Mouse (Mus musculus) C2C12 (cell line): Measurements from ENCODE around the gene Dnajb12. TPM values are rescaled to one million over a fixed set of nuclear protein-coding genes. Genes with fewer than 3 reads are reported as not detected.

Experiments
- H3K27me3 ChIP-seq: one replicate; pipeline ENCODE4 v1.6.1; 2011; ENCODE audit not compliant: control insufficient read depth, insufficient read depth, insufficient read length
- H3K36me3 ChIP-seq: one replicate; pipeline ENCODE4 v1.6.1; 2011; ENCODE audit not compliant: control insufficient read depth, insufficient read depth
- H3K4me3 ChIP-seq: one replicate; pipeline ENCODE4 v1.5.1; 2011; ENCODE audit warnings: mild to moderate bottlenecking, control low read depth; ENCODE audit not compliant: poor library complexity, insufficient read depth, severe bottlenecking
- H3K79me2 ChIP-seq: one replicate; pipeline ENCODE4 v1.6.1; 2011; ENCODE audit not compliant: control insufficient read depth, insufficient read depth
- H3K79me3 ChIP-seq: one replicate; pipeline ENCODE4 v1.6.1; 2011; ENCODE audit warnings: low read depth, control low read depth
- H3ac ChIP-seq: one replicate; pipeline ENCODE3; 2011; ENCODE audit warnings: low read depth; ENCODE audit not compliant: control insufficient read depth, insufficient read length
- CEBPB ChIP-seq: IDR thresholded peaks from one replicate; pipeline ENCODE4 v1.6.1; 2011; ENCODE audit warnings: low read depth, mild to moderate bottlenecking, control low read depth, moderate library complexity
- CTCF ChIP-seq: IDR thresholded peaks from one replicate; pipeline ENCODE4 v1.5.1; 2011; ENCODE audit not compliant: control insufficient read depth, insufficient read depth, insufficient read length
- FOSL1 ChIP-seq: IDR thresholded peaks from one replicate; pipeline ENCODE4 v1.8.0; 2011; ENCODE audit warnings: mild to moderate bottlenecking, low read length; ENCODE audit not compliant: poor library complexity, insufficient read depth, severe bottlenecking
- MAX ChIP-seq: IDR thresholded peaks from one replicate; pipeline ENCODE4 v1.6.1; 2011; ENCODE audit warnings: mild to moderate bottlenecking, control low read depth
- MYOD1 ChIP-seq: IDR thresholded peaks from one replicate; pipeline ENCODE4 v1.6.1; 2011; ENCODE audit warnings: low read depth; ENCODE audit not compliant: control insufficient read depth, insufficient read length
- MYOG ChIP-seq: IDR thresholded peaks from one replicate; pipeline ENCODE4 v1.6.1; 2011; ENCODE audit not compliant: control insufficient read depth, insufficient read length; ENCODE audit errors: extremely low read depth
- USF1 ChIP-seq: IDR thresholded peaks from one replicate; pipeline ENCODE4 v1.6.1; 2011; ENCODE audit warnings: low read depth, mild to moderate bottlenecking, control low read depth, moderate library complexity
- polyA plus RNA-seq: library from polyadenylated mRNA; unstranded; fragments of >200 nt; fragmentation: generic; extraction: Trizol; gene quantifications from one replicate; pipeline ENCODE4 v1.2.1, GENCODE M21; 2012; ENCODE audit warnings: missing spikeins

The Dnajb12 gene
- polyA plus RNA-seq, 1 experiment = 25.8 TPM

DNA sequence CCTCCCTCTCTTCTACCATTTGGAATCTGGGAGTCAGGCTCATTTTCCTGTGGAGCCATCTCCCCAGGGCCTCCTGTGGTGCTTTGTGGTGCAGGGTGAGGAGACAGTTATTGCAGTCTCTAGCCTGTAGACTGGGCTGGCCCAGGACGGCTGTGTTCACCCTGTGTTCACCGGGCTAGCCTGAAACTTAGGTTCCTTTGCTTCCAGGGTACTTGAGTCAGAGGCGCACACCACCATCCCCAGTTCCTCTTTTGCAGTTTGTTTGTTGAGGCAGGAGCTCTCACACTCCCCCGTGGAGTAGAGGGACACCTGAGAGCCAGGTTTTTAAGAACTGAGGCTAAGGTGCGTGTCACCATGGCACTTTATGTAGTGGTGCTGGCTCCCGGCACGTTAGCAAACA, 10.0 kb downstream of the Dnajb12 start:
- TF ChIP-seq MAX (no peak), CEBPB (no peak), FOSL1 (no peak), CTCF (no peak), USF1 (no peak), MYOG (no peak), MYOD1 (no peak)
- H3K4me3 ChIP-seq = no peak overlapping the region
- H3ac ChIP-seq = no peak overlapping the region
- peaks cover 56% of the 10 kb centered on the region for H3K36me3 ChIP-seq
- no peaks in the 10 kb centered on the region for H3K27me3 ChIP-seq
- peaks cover 41% of the 10 kb centered on the region for H3K79me3 ChIP-seq
- H3K79me2 ChIP-seq = peaks cover 64% of the 10 kb centered on the region

- no peak overlapping the region for H3ac ChIP-seq
- H3K4me3 ChIP-seq = no peak overlapping the region
- peaks cover 56% of the 10 kb centered on the region for H3K79me2 ChIP-seq
- H3K36me3 ChIP-seq = peaks cover 62% of the 10 kb centered on the region
- H3K79me3 ChIP-seq = peaks cover 33% of the 10 kb centered on the region
- H3K27me3 ChIP-seq = no peaks in the 10 kb centered on the region
- TF ChIP-seq MAX (no peak), MYOG (no peak), CTCF (no peak), CEBPB (no peak), USF1 (no peak), MYOD1 (no peak), FOSL1 (no peak)
These were observed 10.8 kb downstream of the Dnajb12 start for GRCm38 (mm10) chr10:59889953-59890751.

GRCm38 (mm10) chr10:59892977-59893376, 13.6 kb downstream of the Dnajb12 start:
- no peak overlapping the region for H3ac ChIP-seq
- H3K27me3 ChIP-seq = no peaks in the 10 kb centered on the region
- H3K36me3 ChIP-seq = peaks cover 74% of the 10 kb centered on the region
- H3K4me3 ChIP-seq = no peak overlapping the region
- H3K79me3 ChIP-seq = peaks cover 8% of the 10 kb centered on the region
- H3K79me2 ChIP-seq = peaks cover 28% of the 10 kb centered on the region
- no peak for TF ChIP-seq MAX
- no peak for TF ChIP-seq USF1
- TF ChIP-seq CTCF = peak; percentile 89
- no peak for TF ChIP-seq MYOD1

DNA sequence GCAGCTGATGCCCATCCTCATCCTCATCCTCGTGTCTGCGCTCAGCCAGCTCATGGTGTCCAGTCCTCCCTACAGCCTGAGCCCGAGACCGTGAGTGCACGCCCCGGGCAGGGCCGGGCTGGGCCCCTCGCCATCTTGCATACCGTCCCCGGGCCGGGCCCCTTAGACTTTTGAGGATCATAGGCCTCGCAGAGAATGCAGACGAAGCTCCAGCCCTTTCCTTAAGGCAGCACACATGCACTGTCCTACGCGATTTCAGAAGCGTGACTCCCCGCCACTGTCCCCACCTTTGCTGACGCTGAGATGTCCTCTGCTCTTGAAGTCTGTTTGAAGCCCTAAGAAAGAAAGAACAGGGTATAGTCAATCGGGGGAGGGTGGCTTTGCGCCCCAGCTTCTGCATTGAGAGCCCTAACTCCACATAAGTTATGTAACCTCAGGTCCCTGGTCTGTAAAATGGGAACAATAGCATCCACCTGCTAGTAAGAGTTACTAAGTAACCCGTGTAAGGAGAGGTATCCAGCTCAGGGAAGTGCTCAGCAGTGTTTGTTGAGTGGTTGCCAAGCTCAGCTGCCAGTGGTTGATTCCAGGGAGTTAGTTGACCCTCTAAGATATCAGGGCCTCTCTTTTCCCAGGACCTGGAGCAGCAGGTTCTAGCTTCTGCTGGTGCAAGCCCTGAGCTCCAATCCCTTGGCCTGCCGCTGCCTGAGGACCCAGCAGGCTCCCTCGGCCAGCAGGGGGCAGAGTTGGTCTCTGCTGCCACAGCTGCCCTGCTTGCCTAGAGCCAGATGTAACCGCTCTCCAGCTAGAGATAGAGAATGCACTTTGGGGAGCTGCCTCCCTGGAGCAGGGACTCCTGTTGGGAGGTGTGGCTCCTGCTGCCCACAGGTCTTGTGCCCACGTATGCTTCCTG, 15.2 kb downstream of the Dnajb12 start:
- Histone ChIP-seq H3ac (no peak overlapping the region), H3K79me2 (peaks cover 12% of the 10 kb centered on the region), H3K36me3 (peaks cover 81% of the 10 kb centered on the region), H3K4me3 (no peak overlapping the region), H3K79me3 (no peaks in the 10 kb centered on the region), H3K27me3 (no peaks in the 10 kb centered on the region)
- TF ChIP-seq MYOG (no peak), USF1 (no peak), CTCF (peak; percentile 98)

DNA sequence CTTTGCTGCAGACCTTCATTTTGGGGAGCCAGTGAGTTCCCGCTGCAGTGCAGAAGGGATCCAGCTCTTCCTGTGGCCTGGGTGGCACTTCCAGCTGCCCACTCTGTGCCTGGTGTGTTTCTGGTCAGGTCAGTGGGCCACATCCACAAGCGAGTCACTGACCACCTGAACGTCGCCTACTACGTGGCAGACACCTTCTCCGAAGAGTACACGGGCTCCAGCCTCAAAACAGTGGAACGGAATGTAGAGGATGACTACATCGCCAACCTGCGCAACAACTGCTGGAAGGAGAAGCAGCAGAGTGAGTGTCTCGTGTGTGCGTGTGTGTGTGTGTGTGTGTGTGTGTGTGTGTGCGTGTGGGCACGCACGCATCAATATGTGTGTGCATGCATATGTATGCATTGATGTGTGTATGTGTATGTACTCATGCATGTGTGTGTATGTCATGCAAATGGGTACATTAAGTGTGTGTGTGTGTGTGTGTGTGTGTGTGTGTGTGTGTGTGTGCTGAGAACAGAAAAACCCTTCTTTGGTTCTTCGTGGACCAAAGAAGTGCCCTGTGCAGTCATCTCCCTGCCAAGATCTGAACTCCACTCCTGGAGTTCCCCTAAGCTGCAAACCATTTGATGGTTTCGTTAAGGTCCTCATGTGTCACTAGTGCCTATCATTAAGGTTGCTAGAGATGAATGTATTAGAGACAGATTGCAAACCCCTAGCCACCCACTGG, 16.3 kb downstream of the Dnajb12 start:
- Histone ChIP-seq H3ac (no peak overlapping the region), H3K79me2 (peaks cover 1% of the 10 kb centered on the region), H3K79me3 (no peaks in the 10 kb centered on the region), H3K4me3 (no peak overlapping the region), H3K27me3 (no peaks in the 10 kb centered on the region), H3K36me3 (peaks cover 79% of the 10 kb centered on the region)
- no peak for TF ChIP-seq MAX
- TF ChIP-seq USF1 = no peak
